Mouse (Mus musculus) frontal cortex, postnatal 25 days (tissue): ENCODE data around the gene Olfr1188.
"Not testable (repeated sequence)": the region's sequence is repeated elsewhere in the genome, so short reads cannot be mapped to it uniquely, and the experiment has no call there.

Source experiments
- DNase-seq, 2 experiments: peaks; one replicate each; pipeline ENCODE4 v3.0.0; 2022; ENCODE audit warnings: low spot score in 2 of 2

Olfr1188 gene

DNA sequence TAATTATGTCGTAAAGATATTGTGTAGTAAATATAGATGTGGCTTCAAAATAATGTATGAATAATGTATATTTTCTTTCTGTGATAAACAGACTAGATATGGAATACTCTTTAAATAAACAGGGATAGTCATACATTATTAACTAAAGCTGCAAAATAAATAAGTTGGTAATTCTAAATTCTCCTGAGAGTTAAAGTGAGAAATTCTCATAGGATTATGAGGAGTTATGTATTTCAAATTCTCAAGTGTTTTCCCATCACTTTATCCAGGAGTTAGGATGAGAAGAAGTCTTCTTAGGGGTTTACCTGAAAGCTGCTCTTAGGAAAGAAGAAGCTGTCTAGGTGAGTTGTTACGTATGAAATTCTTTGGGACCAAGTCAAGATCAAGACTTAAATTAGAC is at the start of gene Olfr1188:
Olfr1188 (plus strand) TSS at position 301 of the 400 bp plus-strand sequence.
- no peak for DNase-seq

DNA sequence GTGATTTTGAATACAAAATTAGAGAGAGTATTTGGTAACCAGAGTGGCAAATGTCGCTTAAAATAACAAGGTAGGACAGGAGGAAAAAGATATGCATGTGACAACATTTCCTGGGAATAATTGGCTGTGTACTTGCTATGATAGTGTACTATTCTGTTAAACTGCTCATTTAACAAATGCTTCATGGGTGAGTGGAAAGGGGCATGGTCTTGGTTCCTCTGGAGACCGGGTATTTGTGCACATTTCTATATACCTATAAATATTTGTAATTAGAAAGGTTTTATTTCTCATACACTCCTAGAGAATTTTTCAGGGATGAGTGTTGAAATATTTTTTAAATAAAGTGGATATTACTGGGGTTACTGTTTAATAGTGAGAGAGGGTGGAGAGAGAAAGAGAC is 38.5 kb upstream of the Olfr1188 start, which contains the start of gene Olfr1186:
Olfr1186 (plus strand) TSS at position 301 of the 400 bp plus-strand sequence.
- DNase-seq, result no peak

DNA sequence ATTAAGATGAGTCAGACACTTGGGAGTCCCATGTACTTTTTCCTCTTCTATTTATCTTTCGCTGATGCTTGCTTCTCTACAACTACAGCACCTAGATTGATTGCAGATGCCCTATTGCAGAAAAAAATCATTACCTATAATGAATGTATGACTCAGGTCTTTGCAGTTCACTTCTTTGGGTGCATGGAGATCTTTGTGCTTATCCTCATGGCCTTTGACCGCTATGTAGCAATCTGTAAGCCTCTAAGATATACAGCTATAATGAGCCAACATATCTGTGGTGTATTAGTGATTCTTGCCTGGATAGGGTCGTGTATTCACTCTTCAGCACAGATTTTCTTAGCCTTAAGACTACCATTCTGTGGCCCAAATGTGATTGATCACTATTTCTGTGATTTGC is 31.0 kb upstream of the Olfr1188 start:
- DNase-seq, result no peak

DNA sequence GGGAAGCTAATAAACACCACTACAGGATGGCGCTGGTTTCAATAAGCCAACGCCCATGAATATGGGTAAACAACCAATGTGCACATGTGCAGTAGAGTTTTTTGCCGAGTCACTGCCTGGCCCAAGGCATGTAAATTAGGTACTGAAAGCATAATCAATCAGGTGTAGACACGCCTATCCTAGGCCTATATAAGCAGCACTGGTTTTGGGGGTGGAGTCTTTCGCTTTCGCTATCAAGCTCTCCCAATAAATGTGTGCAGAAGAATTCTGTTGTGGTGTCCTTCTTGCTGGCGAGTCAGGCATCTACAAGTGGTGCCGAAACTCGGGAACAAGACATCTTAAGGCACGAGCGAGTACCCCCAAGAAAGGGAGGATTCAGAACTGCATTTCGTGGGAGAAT is 16.0 kb downstream of the Olfr1188 start:
- DNase-seq, result not testable (repeated sequence)

DNA sequence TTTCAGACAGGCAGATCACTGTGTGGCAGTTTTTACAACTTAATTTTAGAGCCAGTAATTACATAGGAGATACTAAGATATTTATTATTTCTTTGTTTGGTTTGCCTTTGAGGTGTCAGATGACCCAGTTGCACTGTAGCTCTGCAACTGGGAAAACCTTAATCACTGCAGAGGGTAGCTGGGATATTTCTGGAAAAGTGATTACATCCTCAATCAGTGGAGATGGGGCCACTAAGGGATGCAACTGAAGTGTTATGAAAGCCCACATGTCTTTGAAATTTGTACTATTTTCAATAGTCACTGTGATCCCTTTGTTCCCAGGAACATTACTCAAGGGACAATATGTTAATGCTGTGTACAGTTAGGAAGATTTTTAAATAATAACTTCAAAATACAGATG is 29.4 kb downstream of the Olfr1188 start, which contains the start of gene Olfr1189:
Olfr1189 (plus strand) TSS at position 301 of the 400 bp plus-strand sequence.
- no peak for DNase-seq
